Mouse (Mus musculus): ENCODE results near the gene Tcfl5. TPM values are rescaled to one million over a fixed set of nuclear protein-coding genes. Genes with fewer than 3 reads are reported as not detected.
A peak's percentile ranks its signal among the peaks of the same experiment; 100 is the strongest.

Tcfl5 gene
- polyA plus RNA-seq, 1 experiment from 2014 or later, result 0.10 TPM

DNA sequence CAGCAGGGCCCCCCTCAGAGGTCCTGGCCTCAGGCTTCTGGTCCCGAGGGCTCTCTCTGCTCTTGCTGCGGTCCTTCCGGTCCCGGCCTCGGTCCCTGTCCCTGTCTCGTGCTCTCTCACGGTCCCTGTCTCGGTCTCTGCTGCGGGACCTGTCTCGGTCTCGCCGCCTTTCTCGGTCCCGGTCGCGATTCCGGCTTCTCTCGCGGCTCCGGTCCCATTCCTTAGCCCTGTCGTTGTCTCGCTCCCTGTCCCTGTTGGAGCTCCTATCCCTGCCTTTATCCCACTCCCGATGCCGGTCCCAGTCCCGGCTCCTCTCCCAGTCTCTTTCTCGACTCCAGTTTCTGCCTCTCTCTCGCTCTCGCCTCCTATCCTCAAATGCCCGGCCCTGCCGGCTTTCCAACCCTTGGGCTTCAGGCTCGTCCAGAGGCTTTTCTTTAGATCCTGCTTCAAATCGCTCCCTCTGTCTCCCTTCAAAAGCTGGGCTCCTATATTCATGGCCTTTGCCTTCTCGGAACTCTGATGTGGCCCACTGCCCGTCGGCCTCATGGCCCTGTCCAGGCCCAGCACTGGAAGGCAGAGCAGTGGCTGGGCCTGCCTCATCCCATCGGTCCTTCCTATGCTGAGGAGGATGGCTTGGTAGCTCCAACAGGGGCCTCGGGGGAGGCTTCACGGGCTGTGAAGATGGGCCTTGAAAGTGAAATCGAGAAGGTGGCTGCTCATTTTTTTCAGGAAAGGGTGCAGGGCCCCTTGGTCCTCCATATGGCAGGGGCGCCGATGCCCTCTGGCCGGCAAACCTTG, 17.0 kb upstream of the Tcfl5 start:
- 40% methylated on average over 42 of the region's 42 CpGs for WGBS
- Histone ChIP-seq H3K4me3 (ENCODE audit: low read length) (no peak overlapping the region), H3K36me3 (ENCODE audit: control insufficient read depth, insufficient read depth, low read length) (peaks cover 7% of the 10 kb centered on the region; the same call in 1 of the 2 replicates), H3K4me1 (ENCODE audit: control insufficient read depth, insufficient read depth, low read length) (no peaks in the 10 kb centered on the region), H3K9ac (ENCODE audit: low read depth, low read length) (no peak overlapping the region; the same call in 1 of the 2 replicates), H3K27me3 (replicated peaks; ENCODE audit: control insufficient read depth, insufficient read depth, low read length) (no peaks in the 10 kb centered on the region), H3K9me3 (ENCODE audit: control insufficient read depth, low read length) (no peaks in the 10 kb centered on the region), H3K4me2 (ENCODE audit: low read depth, low read length) (peak overlapping the region; percentile 6; the same call in 1 of the 2 replicates), H3K27ac (ENCODE audit: low read length) (no peak overlapping the region)
- peak; percentile 34; the same call in 1 of the 2 replicates for ATAC-seq

DNA sequence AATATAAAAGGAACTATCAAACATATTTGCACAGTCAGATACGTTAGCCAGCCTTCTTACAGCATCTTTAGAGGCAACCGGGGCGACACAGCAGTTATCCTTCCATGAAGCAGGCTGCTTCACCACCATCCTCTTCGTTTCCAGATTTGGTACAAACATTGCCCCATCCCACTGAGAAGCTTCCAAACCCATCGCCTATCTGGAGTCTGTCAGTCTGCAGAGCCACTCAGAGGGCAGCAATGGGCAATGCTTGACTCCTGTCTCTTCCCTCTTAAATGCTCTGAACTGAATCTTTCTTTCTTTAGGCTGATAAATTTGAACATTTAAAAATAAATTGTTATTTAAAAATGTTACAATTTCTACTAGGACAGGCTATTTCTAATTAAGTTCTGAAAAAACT, 15.9 kb upstream of the Tcfl5 start:
- peaks cover 7% of the 10 kb centered on the region; the same call in 1 of the 2 replicates for H3K36me3 ChIP-seq (ENCODE audit: control insufficient read depth, insufficient read depth, low read length)
- no peaks in the 10 kb centered on the region for H3K4me1 ChIP-seq (ENCODE audit: control insufficient read depth, insufficient read depth, low read length)
- H3K9me3 ChIP-seq (ENCODE audit: control insufficient read depth, low read length), result no peaks in the 10 kb centered on the region
- H3K27me3 ChIP-seq (replicated peaks; ENCODE audit: control insufficient read depth, insufficient read depth, low read length), result no peaks in the 10 kb centered on the region
- no peak for ATAC-seq
- 89% methylated on average over 5 of the region's 5 CpGs for WGBS
- H3K4me3 ChIP-seq (ENCODE audit: low read length), result no peak overlapping the region
- H3K9ac ChIP-seq (ENCODE audit: low read depth, low read length), result no peak overlapping the region
- no peak overlapping the region for H3K4me2 ChIP-seq (ENCODE audit: low read depth, low read length)
- no peak overlapping the region for H3K27ac ChIP-seq (ENCODE audit: low read length)

DNA sequence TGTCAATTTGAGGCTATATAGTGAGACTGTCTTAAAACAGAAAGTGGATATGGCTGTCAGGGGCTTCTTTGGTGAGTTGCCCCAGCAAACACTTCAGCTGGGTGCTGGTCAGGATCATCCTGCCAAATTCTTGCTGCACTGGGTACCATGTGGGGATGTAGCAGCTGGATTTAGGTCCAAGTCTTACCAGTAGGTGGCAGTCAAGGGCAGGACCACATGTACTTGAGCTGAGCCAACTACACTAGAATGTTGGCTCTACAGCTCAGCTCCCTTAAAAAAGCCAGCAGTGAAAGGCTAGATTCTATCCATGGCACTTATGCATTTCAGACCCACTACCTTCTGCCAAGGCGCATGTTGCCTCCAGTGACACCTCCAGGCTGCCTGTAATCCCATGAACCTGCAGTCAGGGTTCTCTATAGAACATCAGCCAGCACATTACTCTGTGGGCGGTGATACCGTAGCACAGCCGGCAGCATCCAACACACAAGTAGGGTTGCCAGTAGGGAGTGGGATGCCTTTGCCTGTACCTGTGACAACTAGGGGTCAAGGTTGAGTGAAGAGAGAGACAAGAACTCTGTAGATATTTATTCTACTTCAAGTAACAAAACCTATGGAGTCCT, 15.0 kb upstream of the Tcfl5 start:
- no peaks in the 10 kb centered on the region for H3K9me3 ChIP-seq (ENCODE audit: control insufficient read depth, low read length)
- 77% methylated on average over 4 of the region's 4 CpGs for WGBS
- H3K4me2 ChIP-seq (ENCODE audit: low read depth, low read length), result no peak overlapping the region
- peaks cover 7% of the 10 kb centered on the region; the same call in 1 of the 2 replicates for H3K36me3 ChIP-seq (ENCODE audit: control insufficient read depth, insufficient read depth, low read length)
- no peak overlapping the region for H3K27ac ChIP-seq (ENCODE audit: low read length)
- H3K27me3 ChIP-seq (replicated peaks; ENCODE audit: control insufficient read depth, insufficient read depth, low read length), result no peaks in the 10 kb centered on the region
- no peaks in the 10 kb centered on the region for H3K4me1 ChIP-seq (ENCODE audit: control insufficient read depth, insufficient read depth, low read length)
- ATAC-seq, result peak; percentile 71; the same call in 1 of the 2 replicates
- no peak overlapping the region for H3K4me3 ChIP-seq (ENCODE audit: low read length)
- H3K9ac ChIP-seq (ENCODE audit: low read depth, low read length), result no peak overlapping the region

DNA sequence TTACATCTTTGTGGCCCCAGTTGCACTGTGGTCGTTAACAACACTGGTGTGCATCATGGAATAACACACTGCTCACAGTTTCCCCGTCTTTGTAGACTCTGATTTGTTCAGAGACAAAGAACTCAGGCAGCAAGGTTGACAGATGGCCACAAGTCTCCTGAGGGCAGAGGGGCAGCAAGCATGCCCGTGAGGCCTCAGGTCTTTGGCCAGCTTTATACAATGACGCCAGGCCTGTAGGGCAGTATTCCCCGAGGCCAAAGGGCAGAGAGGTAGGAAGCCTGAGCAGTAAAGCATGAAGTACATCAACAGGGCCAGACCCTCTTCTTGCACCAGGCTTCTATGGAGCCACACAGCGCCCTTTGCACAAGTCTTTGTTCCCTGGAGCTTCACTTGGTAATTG, 12.6 kb upstream of the Tcfl5 start:
- H3K4me3 ChIP-seq (ENCODE audit: low read length), result no peak overlapping the region
- no peaks in the 10 kb centered on the region for H3K36me3 ChIP-seq (ENCODE audit: control insufficient read depth, insufficient read depth, low read length)
- H3K9me3 ChIP-seq (ENCODE audit: control insufficient read depth, low read length), result no peaks in the 10 kb centered on the region
- ATAC-seq, result no peak
- H3K27ac ChIP-seq (ENCODE audit: low read length), result no peak overlapping the region
- no peak overlapping the region for H3K4me2 ChIP-seq (ENCODE audit: low read depth, low read length)
- no peaks in the 10 kb centered on the region for H3K27me3 ChIP-seq (replicated peaks; ENCODE audit: control insufficient read depth, insufficient read depth, low read length)
- H3K4me1 ChIP-seq (ENCODE audit: control insufficient read depth, insufficient read depth, low read length), result no peaks in the 10 kb centered on the region
- 63% methylated on average over 6 of the region's 6 CpGs for WGBS
- H3K9ac ChIP-seq (ENCODE audit: low read depth, low read length), result no peak overlapping the region

DNA sequence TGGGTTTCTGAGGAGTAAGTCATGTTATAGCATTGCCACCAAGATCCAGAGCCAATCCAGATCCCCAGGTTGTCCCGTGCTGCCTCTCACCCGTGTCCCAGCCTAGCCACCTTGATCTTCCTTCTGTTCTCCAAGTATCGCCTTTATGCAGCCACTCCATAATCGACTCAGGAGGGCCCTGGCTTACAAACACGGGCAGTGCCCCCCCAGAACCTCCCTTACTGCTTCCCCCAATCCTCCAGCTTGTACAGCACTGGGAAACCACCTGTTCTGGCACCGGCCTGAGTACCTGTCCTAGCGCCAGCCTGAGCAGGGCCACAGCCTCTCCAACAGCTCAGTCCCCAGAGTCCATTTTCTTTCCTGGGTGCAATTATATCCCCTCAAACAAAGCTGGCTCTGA, 12.2 kb upstream of the Tcfl5 start:
- Histone ChIP-seq H3K9me3 (ENCODE audit: control insufficient read depth, low read length) (no peaks in the 10 kb centered on the region), H3K4me2 (ENCODE audit: low read depth, low read length) (no peak overlapping the region), H3K27me3 (replicated peaks; ENCODE audit: control insufficient read depth, insufficient read depth, low read length) (no peaks in the 10 kb centered on the region), H3K27ac (ENCODE audit: low read length) (no peak overlapping the region), H3K9ac (ENCODE audit: low read depth, low read length) (no peak overlapping the region), H3K4me3 (ENCODE audit: low read length) (no peak overlapping the region), H3K4me1 (ENCODE audit: control insufficient read depth, insufficient read depth, low read length) (no peaks in the 10 kb centered on the region), H3K36me3 (ENCODE audit: control insufficient read depth, insufficient read depth, low read length) (no peaks in the 10 kb centered on the region)
- no peak for ATAC-seq
- 81% methylated on average over 7 of the region's 7 CpGs for WGBS

DNA sequence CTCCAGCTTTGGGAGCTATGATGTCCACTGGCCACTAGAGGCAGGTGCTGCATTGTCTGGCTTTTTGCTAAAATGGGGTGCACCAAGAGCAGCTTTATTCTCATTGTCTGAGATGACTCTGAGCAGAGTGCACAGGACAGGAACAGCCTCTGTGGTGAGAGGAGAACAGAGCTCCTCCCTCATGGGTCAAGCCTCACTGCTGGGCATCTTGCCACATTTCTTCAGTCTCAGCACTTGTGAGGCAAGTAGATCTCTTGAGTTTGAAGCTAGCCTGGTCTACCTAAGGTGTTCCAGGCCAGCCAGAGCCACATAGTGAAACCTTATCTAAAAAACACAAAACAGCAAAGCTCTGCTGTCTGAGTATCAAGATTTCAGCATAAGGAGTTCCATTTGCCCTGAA, 4.3 kb upstream of the Tcfl5 start:
- ATAC-seq, result no peak
- H3K27me3 ChIP-seq (replicated peaks; ENCODE audit: control insufficient read depth, insufficient read depth, low read length), result peaks cover 17% of the 10 kb centered on the region
- H3K4me3 ChIP-seq (ENCODE audit: low read length), result no peak overlapping the region
- H3K36me3 ChIP-seq (ENCODE audit: control insufficient read depth, insufficient read depth, low read length), result no peaks in the 10 kb centered on the region
- H3K4me2 ChIP-seq (ENCODE audit: low read depth, low read length), result no peak overlapping the region
- H3K27ac ChIP-seq (ENCODE audit: low read length), result no peak overlapping the region
- H3K9ac ChIP-seq (ENCODE audit: low read depth, low read length), result no peak overlapping the region
- no peaks in the 10 kb centered on the region for H3K4me1 ChIP-seq (ENCODE audit: control insufficient read depth, insufficient read depth, low read length)
- peaks cover 14% of the 10 kb centered on the region for H3K9me3 ChIP-seq (ENCODE audit: control insufficient read depth, low read length)

DNA sequence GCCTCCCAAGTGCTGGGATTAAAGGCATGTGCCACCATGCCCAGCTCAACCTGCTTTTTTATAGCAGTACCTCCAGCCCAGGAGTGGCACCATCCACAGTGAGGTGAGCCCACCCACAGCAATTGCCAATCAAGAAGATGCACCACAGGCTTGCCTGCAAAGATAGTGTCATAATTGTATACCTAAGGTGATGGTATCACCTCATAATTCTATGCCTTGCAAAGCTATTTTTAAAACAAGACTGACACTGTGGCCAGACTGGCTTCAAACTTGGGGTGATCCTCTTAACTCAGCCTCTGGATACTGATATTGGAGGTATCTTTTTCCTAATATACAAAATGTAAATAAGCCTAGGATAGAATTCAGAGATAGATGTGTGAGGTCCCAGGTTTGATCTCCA, 1.1 kb upstream of the Tcfl5 start:
- H3K27me3 ChIP-seq (replicated peaks; ENCODE audit: control insufficient read depth, insufficient read depth, low read length), result peaks cover 36% of the 10 kb centered on the region
- no peak overlapping the region for H3K4me3 ChIP-seq (ENCODE audit: low read length)
- H3K4me1 ChIP-seq (ENCODE audit: control insufficient read depth, insufficient read depth, low read length), result no peaks in the 10 kb centered on the region
- peaks cover 14% of the 10 kb centered on the region for H3K9me3 ChIP-seq (ENCODE audit: control insufficient read depth, low read length)
- no peak for ATAC-seq
- no peak overlapping the region for H3K27ac ChIP-seq (ENCODE audit: low read length)
- no peak overlapping the region for H3K9ac ChIP-seq (ENCODE audit: low read depth, low read length)
- no peak overlapping the region for H3K4me2 ChIP-seq (ENCODE audit: low read depth, low read length)
- H3K36me3 ChIP-seq (ENCODE audit: control insufficient read depth, insufficient read depth, low read length), result no peaks in the 10 kb centered on the region

DNA sequence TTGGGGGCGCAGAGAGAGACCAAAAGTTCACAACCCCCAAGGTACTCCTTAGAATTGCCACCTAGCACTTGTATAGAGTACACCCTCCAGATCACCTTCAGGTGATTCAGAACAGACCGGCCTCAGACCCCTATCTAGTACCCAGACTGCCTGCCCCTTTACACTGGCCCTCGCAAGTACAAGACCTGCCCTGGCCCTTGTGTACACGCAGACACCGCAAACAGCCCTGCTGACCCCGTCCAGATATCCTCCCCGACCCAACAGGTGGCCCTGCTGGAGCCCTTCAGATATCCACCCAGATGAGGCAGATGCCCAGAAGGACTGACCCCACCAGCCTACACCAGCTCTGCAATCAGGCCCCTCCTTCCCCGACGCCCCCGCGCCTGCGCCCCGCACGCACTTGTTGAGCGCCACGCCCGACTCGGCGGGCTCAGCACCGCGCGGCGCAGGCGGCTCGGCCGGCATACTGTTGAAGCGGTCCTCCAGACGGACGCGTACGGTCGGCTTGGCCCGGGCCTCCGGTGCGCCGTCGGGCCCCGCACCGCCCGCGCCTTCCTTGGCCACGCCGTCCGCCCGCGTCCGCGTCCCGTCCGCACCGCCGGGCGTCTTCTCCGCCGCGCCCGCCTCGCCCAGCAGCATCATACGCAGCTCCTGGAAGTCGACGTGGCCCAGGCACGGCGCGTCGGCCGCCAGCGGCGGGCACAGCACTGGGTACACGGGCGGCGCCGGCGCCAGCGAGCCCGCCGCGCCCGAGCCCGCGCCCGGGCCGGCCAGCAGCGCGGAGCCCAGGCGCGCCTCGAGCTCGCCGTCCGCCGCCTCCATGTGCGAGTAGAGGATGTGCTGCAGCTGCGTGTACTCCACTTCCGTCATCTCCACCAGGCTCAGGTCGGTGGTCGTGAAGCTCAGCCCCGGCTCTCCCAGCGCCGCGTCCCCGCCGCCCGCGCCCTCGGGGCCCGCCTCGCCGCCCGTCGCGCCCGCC, 643 bp downstream of the Tcfl5 start:
- Histone ChIP-seq H3K27ac (ENCODE audit: low read length) (no peak overlapping the region), H3K4me1 (ENCODE audit: control insufficient read depth, insufficient read depth, low read length) (no peaks in the 10 kb centered on the region), H3K9me3 (ENCODE audit: control insufficient read depth, low read length) (peaks cover 14% of the 10 kb centered on the region), H3K36me3 (ENCODE audit: control insufficient read depth, insufficient read depth, low read length) (no peaks in the 10 kb centered on the region), H3K4me2 (ENCODE audit: low read depth, low read length) (peak overlapping the region; percentile 54), H3K9ac (ENCODE audit: low read depth, low read length) (no peak overlapping the region), H3K27me3 (replicated peaks; ENCODE audit: control insufficient read depth, insufficient read depth, low read length) (peaks cover 36% of the 10 kb centered on the region), H3K4me3 (ENCODE audit: low read length) (peak overlapping the region; percentile 42)
- peak; percentile 56 for ATAC-seq
- 2% methylated on average over 100 of the region's 112 CpGs for WGBS

DNA sequence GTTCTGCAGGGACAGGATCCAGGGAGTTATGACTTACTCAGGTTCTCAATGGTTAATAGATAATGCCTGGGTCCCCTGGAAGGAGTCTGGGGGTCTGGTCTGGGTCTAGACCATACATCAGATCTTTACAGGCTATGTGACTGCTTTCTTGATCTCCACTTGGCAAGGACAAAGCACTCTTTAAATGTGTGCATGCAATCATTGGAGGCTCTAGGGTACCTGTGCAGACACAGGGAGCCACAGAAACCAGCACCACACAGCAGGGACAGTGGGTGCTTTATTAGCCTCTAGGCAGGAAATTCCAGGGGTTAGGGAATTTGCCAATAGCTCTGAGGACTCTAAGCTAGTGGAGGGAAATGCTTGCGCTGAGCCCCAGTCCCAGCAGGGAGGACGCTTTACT, 30.6 kb downstream of the Tcfl5 start:
- WGBS, result 73% methylated on average over 2 of the region's 2 CpGs
- no peak overlapping the region for H3K4me2 ChIP-seq (ENCODE audit: low read depth, low read length)
- no peaks in the 10 kb centered on the region for H3K36me3 ChIP-seq (ENCODE audit: control insufficient read depth, insufficient read depth, low read length)
- no peaks in the 10 kb centered on the region for H3K4me1 ChIP-seq (ENCODE audit: control insufficient read depth, insufficient read depth, low read length)
- ATAC-seq, result no peak
- no peaks in the 10 kb centered on the region for H3K27me3 ChIP-seq (replicated peaks; ENCODE audit: control insufficient read depth, insufficient read depth, low read length)
- H3K27ac ChIP-seq (ENCODE audit: low read length), result no peak overlapping the region
- H3K4me3 ChIP-seq (ENCODE audit: low read length), result no peak overlapping the region
- no peaks in the 10 kb centered on the region for H3K9me3 ChIP-seq (ENCODE audit: control insufficient read depth, low read length)
- H3K9ac ChIP-seq (ENCODE audit: low read depth, low read length), result no peak overlapping the region

All from intestine, embryonic 16.5 days (tissue).